Mouse (Mus musculus): ENCODE measurements around the gene Ostn. TPM values are rescaled to one million over a fixed set of nuclear protein-coding genes. Genes with fewer than 3 reads are reported as not detected.

Ostn gene
- not detected for total RNA-seq (2023)

GRCm38 (mm10) chr16:27307189-27307588 is at the start of gene Ostn:
Gene Ostn, plus strand, starts transcription at chr16:27307489.

GRCm38 (mm10) chr16:27370191-27370590 is 62.9 kb downstream of the Ostn start, which contains the start of gene Uts2b:
Gene Uts2b, minus strand, starts transcription at chr16:27370239.

DNA sequence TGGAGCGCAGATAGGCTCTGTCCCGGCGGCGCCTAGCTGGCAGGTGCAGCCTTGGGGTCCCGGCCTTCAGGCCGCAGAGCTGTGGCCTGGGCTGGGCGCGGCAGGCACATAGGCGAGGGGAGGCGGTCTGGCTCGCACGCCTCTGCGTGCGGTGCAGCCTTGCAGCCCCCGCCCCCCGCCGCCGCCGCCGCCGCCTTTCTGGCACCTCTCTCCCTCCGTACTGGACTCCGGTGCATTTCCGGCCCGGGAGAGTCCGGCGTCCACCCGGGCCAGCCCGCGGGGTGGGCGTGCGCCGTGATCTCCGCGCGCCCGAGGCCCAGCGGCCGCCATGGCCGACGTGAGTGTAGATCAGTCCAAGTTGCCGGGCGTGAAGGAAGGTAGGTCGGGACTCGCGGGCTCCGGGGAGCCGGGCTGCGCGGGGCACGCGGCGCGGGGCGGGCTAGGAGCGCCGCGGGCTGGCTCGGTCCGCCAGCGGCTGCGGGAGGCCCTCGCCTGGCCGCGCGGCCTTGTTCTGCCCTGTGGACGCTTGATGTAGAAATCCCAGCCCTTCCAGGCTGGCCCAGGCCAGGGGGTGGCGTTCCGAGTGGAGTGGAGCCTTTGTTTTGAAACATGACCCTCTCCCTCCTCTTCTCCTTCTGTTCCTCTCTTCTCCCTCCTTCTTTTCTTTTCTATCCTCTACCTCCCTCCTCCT is 81.6 kb downstream of the Ostn start, which contains the start of gene Ccdc50:
Gene Ccdc50, plus strand, starts transcription at position 109 of the 691 bp plus-strand sequence.

Other genes starting within 250 kb of the Ostn start
- not detected for gene Uts2b, start 62.8 kb downstream of the Ostn start, total RNA-seq (2023)
- gene Ccdc50, start 81.4 kb downstream of the Ostn start, total RNA-seq (2023) = 100 to 1,000 TPM; 193 to 207 TPM

Measured in monocyte, adult 59 days (primary cell).